Mouse (Mus musculus): Measurements from ENCODE around the gene Apela. TPM values are rescaled to one million over a fixed set of nuclear protein-coding genes. Genes with fewer than 3 reads are reported as not detected.
"Not testable (repeated sequence)": the region's sequence is repeated elsewhere in the genome, so short reads cannot be mapped to it uniquely, and the experiment has no call there.

Gene Apela
- polyA plus RNA-seq, 1 experiment from 2014 or later: 2.6 TPM

DNA sequence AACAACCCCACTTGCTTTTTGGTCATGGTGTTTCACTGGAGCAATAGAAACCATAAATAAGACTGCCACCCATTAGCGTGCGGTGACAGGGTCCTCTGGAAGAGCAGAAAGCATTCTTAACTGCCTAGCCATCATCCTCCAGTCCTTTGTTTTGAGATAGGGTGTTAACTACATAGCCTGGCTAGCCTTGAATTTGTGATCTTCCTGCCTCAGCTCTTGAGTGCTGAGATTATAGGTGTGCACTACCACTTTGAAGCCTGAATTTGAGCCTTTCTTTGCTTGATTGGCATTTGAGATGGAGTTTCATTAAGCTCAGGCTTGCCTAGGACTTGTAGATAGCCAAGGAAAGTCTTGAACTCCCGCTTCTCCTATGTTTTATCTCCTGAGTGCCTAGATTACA, 16.4 kb upstream of the Apela start:
- no peak overlapping the region for H3K27ac ChIP-seq (replicated peaks)
- 89% methylated on average over 3 of the region's 3 CpGs for WGBS
- 0 out of 2 replicates have a peak, but pooled peaks cover 6% of the 10 kb centered on the region for H3K4me1 ChIP-seq
- H3K4me3 ChIP-seq: no peak overlapping the region
- no peaks in the 10 kb centered on the region for H3K9me3 ChIP-seq
- no peaks in the 10 kb centered on the region for H3K36me3 ChIP-seq (replicated peaks)
- H3K27me3 ChIP-seq (replicated peaks; ENCODE audit: low read depth, poor library complexity, severe bottlenecking): no peaks in the 10 kb centered on the region
- DNase-seq (ENCODE audit: low spot score): no peak

DNA sequence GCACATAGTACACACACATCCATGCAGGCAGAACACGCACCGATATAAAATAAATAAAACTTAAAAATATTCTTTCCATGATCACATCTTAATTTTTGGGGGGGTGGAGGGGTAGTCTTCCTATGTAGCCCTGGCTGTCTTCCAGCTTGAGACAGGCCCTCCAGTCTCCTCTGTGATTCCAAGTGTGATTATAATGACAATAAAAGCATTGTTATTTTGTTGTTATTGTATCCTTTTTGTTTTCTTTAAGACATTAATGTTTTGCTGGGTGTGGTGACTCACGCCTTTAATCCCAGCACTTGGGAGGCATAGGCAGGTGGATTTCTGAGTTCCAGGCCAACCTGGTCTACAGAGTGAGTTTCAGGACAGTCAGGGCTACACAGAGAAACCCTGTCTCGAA, 10.7 kb upstream of the Apela start:
- no peak for DNase-seq (ENCODE audit: low spot score)
- WGBS: 92% methylated on average over 4 of the region's 4 CpGs
- Histone ChIP-seq H3K36me3 (replicated peaks) (no peaks in the 10 kb centered on the region), H3K9me3 (no peaks in the 10 kb centered on the region), H3K4me3 (no peak overlapping the region), H3K4me1 (0 out of 2 replicates have a peak, but pooled peaks cover 6% of the 10 kb centered on the region), H3K27ac (replicated peaks) (no peak overlapping the region), H3K27me3 (replicated peaks; ENCODE audit: low read depth, poor library complexity, severe bottlenecking) (no peaks in the 10 kb centered on the region)

GRCm38 (mm10) chr8:65047193-65047592, 10.1 kb upstream of the Apela start:
- Histone ChIP-seq H3K36me3 (replicated peaks) (no peaks in the 10 kb centered on the region), H3K27ac (replicated peaks) (no peak overlapping the region), H3K27me3 (replicated peaks; ENCODE audit: low read depth, poor library complexity, severe bottlenecking) (no peaks in the 10 kb centered on the region), H3K4me1 (0 out of 2 replicates have a peak, but pooled peaks cover 6% of the 10 kb centered on the region), H3K9me3 (no peaks in the 10 kb centered on the region), H3K4me3 (no peak overlapping the region)
- 94% methylated on average over 4 of the region's 4 CpGs for whole genome bisulfite sequencing
- DNase-seq (ENCODE audit: low spot score): no peak

DNA sequence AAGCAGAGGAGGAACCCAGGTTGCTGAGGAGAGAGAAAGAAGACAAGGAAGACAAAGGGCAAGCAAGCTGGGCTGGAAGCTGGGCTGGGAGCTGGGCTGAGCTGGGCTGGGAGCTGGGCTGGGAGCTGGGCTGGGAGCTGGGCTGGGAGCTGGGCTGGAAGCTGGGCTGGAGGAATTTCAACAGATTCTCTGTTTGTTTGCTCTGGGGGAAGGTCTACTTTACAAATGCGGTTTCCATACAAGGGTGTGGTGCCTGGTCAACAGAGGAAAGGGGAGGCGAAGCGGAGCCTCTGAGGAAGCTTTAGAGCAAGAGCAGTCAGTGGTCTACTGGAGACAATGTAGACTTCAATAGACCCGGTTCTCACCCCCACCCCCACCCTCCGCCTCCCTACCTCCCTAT, 9.4 kb upstream of the Apela start:
- 49% methylated on average over 5 of the region's 5 CpGs for WGBS
- Histone ChIP-seq H3K9me3 (no peaks in the 10 kb centered on the region), H3K36me3 (replicated peaks) (no peaks in the 10 kb centered on the region), H3K27ac (replicated peaks) (peak overlapping the region; percentile 19; the same call in 1 of the 2 replicates), H3K27me3 (replicated peaks; ENCODE audit: low read depth, poor library complexity, severe bottlenecking) (no peaks in the 10 kb centered on the region), H3K4me1 (0 out of 2 replicates have a peak, but pooled peaks cover 6% of the 10 kb centered on the region), H3K4me3 (no peak overlapping the region)
- DNase-seq (ENCODE audit: low spot score): no peak

DNA sequence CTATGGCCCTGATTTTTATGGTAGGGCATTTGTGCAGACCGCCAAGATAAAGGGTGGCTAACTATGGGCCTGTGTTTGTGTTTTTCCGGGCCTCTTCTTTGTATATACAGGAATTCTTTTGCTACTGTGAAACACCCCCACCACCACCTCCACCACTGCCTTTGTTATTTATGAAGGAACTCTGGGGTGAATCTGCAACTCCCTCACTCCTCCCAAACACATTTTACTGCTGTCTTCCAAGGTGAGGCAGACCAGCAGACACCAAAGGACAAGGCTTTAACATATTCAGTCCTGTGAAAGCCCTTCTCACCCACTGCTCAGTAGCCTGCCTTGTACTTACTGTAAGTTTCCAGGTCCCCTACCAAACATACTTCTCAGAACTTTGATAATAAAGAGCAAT, 3.0 kb downstream of the Apela start:
- Histone ChIP-seq H3K27ac (replicated peaks) (no peak overlapping the region; the same call in 1 of the 2 replicates), H3K4me1 (peaks cover 39% of the 10 kb centered on the region), H3K9me3 (no peaks in the 10 kb centered on the region), H3K4me3 (no peak overlapping the region), H3K27me3 (replicated peaks; ENCODE audit: low read depth, poor library complexity, severe bottlenecking) (no peaks in the 10 kb centered on the region), H3K36me3 (replicated peaks) (no peaks in the 10 kb centered on the region)
- WGBS: 51% methylated on average over 2 of the region's 2 CpGs
- DNase-seq (ENCODE audit: low spot score): no peak

DNA sequence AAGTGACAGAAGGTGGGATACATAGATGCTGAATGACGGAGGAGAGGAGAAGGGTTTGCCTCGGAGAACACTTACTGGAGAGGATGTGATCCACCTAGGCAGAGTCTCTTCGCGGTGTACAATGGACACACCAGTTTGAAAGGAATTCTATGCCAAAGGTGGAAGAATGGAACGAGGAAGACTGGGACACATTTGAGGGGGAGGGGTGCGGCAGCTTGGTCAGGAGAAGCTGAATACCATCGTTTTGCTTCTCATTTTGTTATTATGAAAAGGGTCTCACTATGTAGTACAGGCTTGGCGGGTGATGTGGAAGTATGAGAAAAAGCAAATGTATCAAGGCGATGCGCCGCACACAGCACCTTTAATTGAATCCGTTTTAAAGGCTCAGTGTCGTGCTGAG, 4.1 kb downstream of the Apela start:
- Histone ChIP-seq H3K27ac (replicated peaks) (no peak overlapping the region), H3K4me3 (no peak overlapping the region), H3K27me3 (replicated peaks; ENCODE audit: low read depth, poor library complexity, severe bottlenecking) (no peaks in the 10 kb centered on the region), H3K36me3 (replicated peaks) (no peaks in the 10 kb centered on the region), H3K9me3 (no peaks in the 10 kb centered on the region), H3K4me1 (peaks cover 39% of the 10 kb centered on the region)
- WGBS: 85% methylated on average over 13 of the region's 13 CpGs
- DNase-seq (ENCODE audit: low spot score): no peak

DNA sequence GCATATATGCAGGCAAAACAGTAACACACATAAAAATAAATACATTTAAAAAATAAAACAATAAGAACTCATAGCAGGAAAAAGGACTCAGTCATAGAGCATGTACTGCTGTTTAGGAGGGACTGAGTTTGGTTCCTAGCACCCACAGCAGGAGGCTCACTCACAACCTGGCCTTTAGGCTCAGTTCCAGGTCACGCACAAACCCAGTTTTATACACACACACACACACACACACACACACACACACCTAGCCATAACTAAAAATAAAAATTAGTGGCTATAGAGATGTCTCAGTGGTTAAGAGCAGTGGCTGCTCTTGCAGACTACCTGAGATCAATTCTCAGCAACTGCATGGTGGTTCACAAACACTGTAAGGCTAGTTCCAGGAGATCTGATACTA, 5.0 kb downstream of the Apela start:
- Histone ChIP-seq H3K4me3 (no peak overlapping the region), H3K36me3 (replicated peaks) (no peaks in the 10 kb centered on the region), H3K27ac (replicated peaks) (no peak overlapping the region), H3K27me3 (replicated peaks; ENCODE audit: low read depth, poor library complexity, severe bottlenecking) (no peaks in the 10 kb centered on the region), H3K4me1 (peaks cover 31% of the 10 kb centered on the region), H3K9me3 (no peaks in the 10 kb centered on the region)
- no peak for DNase-seq (ENCODE audit: low spot score)
- WGBS: 96% methylated on average over 1 of the region's 1 CpGs

DNA sequence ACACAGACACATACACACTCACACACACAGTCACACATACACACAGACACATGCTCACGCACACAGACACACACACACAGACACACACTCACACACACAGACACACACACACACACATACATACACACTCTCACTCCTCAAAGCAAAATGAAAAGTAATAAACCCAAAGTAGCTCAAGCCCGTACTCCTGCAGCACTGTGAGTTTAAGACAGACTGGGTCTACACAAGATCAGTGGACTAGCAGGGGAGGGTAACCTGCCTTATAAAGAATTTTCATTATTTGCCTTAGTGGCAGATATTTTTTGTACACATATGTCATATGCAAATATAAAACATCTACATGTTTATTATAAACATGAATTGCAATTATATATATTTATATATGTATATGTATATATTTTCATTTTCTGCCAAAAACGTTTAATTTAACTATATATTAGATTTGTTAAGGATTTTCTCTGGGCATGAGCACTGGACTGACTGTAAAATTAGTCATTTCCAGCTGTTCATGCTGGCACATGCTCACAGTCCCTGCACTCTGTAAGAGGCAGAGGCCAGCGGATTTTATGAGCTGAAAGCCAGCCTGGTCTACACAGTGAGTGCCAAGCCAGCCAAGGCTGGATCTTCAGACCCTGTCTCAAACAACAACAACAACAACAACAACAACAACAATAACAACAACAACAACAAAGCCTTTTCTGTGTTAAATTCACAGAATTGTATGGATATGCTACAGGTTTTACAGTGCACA, 6.2 kb downstream of the Apela start:
- 80% methylated on average over 4 of the region's 4 CpGs for WGBS
- Histone ChIP-seq H3K27ac (replicated peaks) (no peak overlapping the region), H3K4me1 (peaks cover 24% of the 10 kb centered on the region), H3K9me3 (no peaks in the 10 kb centered on the region), H3K36me3 (replicated peaks) (no peaks in the 10 kb centered on the region), H3K4me3 (no peak overlapping the region), H3K27me3 (replicated peaks; ENCODE audit: low read depth, poor library complexity, severe bottlenecking) (no peaks in the 10 kb centered on the region)
- no peak for DNase-seq (ENCODE audit: low spot score)

DNA sequence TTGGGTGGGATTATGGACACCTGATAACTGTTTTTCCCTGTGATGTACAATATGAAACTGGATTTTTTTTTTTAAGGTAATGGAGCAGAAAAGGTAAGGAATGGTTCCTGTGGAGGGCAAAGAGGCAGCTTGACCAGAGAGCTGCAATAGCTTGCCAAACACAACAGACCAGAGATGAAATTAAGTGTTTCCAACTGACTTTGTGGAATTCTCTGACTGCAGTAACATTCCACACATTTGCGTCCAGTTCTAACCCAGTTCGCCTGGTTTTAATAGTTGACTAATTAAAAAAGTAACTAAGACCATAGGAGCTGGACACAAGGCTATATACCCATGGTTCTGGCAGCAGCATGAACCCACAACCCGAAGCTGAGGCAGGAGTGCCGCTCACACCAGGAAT, 7.4 kb downstream of the Apela start:
- Histone ChIP-seq H3K36me3 (replicated peaks) (no peaks in the 10 kb centered on the region), H3K4me3 (no peak overlapping the region), H3K9me3 (no peaks in the 10 kb centered on the region), H3K27ac (replicated peaks) (no peak overlapping the region), H3K4me1 (peaks cover 13% of the 10 kb centered on the region), H3K27me3 (replicated peaks; ENCODE audit: low read depth, poor library complexity, severe bottlenecking) (no peaks in the 10 kb centered on the region)
- no peak for DNase-seq (ENCODE audit: low spot score)
- 74% methylated on average over 4 of the region's 4 CpGs for WGBS

- 78% methylated on average over 12 of the region's 12 CpGs for WGBS
- Histone ChIP-seq H3K27me3 (replicated peaks; ENCODE audit: low read depth, poor library complexity, severe bottlenecking) (no peaks in the 10 kb centered on the region), H3K4me1 (peaks cover 7% of the 10 kb centered on the region), H3K9me3 (no peaks in the 10 kb centered on the region), H3K36me3 (replicated peaks) (no peaks in the 10 kb centered on the region), H3K27ac (replicated peaks) (no peak overlapping the region), H3K4me3 (no peak overlapping the region)
- no peak for DNase-seq (ENCODE audit: low spot score)
Measured at GRCm38 (mm10) chr8:65028959-65029686, 8.0 kb downstream of the Apela start.

DNA sequence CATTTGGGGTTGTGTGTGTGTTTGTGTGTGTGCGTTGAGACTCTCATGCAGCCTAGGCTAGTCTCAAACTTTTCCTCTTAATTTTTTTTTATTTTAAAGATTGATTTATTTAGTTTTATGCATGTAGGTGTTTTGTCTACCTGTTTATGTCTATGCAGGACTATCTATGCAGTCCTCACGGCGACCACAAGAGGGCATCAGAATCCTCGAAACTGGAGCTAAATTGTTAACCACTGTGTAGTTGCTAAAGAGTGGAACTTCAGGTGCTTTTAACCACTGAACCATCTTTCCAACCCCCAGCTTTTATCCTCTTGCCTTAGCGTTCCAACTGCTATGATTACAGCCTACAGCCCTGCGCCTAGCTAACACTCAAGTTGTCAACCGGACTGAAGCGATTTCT, 14.7 kb downstream of the Apela start:
- H3K4me3 ChIP-seq: no peak overlapping the region
- H3K36me3 ChIP-seq (replicated peaks): no peaks in the 10 kb centered on the region
- H3K27me3 ChIP-seq (replicated peaks; ENCODE audit: low read depth, poor library complexity, severe bottlenecking): no peaks in the 10 kb centered on the region
- H3K27ac ChIP-seq (replicated peaks): no peak overlapping the region
- peak; percentile 66 for DNase-seq (ENCODE audit: low spot score)
- no peaks in the 10 kb centered on the region for H3K9me3 ChIP-seq
- 49% methylated on average over 8 of the region's 8 CpGs for WGBS
- H3K4me1 ChIP-seq: no peaks in the 10 kb centered on the region

- Histone ChIP-seq H3K9me3 (no peaks in the 10 kb centered on the region), H3K4me1 (no peaks in the 10 kb centered on the region), H3K4me3 (no peak within 1 kb of the TSS), H3K27ac (replicated peaks) (no peak within 1 kb of the TSS), H3K36me3 (replicated peaks) (no peaks in the 10 kb centered on the region), H3K27me3 (replicated peaks; ENCODE audit: low read depth, poor library complexity, severe bottlenecking) (no peaks in the 10 kb centered on the region)
- WGBS: 88% methylated on average over 8 of the region's 8 CpGs
- DNase-seq (ENCODE audit: low spot score): no peak
Measured at GRCm38 (mm10) chr8:65018423-65018822, 18.7 kb downstream of the Apela start, which contains the start of the genes Trim61 and Trim60. Trim61 (minus strand) TSS chr8:65018523. Trim60 (minus strand) TSS chr8:65018584.

DNA sequence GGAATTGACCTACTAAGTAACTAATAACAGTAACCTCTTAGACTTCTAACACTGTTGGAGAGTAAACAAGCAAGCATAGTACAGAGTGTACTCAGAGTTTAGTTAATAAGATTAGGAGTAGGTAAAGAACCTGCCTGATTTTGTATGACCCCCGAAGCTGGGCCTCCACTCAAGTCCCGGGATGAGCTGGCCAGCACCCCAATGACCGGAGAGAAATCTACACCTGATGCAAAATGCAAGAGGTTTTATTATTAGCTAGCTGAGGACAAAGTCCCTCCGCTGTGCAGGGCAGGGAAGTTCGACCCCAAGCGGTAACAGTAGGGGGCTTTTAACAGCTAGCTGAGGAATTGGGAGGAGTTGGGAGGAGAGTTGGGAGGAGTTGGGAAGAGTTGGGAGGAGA, 29.5 kb downstream of the Apela start:
- not testable (repeated sequence) for H3K36me3 ChIP-seq (replicated peaks); H3K27ac ChIP-seq (replicated peaks); H3K9me3 ChIP-seq; DNase-seq (ENCODE audit: low spot score); H3K4me1 ChIP-seq; H3K27me3 ChIP-seq (replicated peaks; ENCODE audit: low read depth, poor library complexity, severe bottlenecking); H3K4me3 ChIP-seq
- WGBS: 84% methylated on average over 6 of the region's 6 CpGs

Data from embryonic facial prominence, embryonic 10.5 days (tissue).